Mouse (Mus musculus) forebrain, embryonic 12.5 days (tissue): ENCODE data around the gene Slc35f6. TPM values are rescaled to one million over a fixed set of nuclear protein-coding genes. Genes with fewer than 3 reads are reported as not detected.
A peak's percentile ranks its signal among the peaks of the same experiment; 100 is the strongest.
"Not testable (repeated sequence)": the region's sequence is repeated elsewhere in the genome, so short reads cannot be mapped to it uniquely, and the experiment has no call there.

Experiments used
- ATAC-seq: fragments of 200-750 bp; cut with Nextera tagmentation; 2 replicates; pipeline ENCODE4 v1.8.0; 2017; ENCODE audit warnings: moderate TSS enrichment; ENCODE audit not compliant: low FRiP score
- H3K27ac ChIP-seq: fragments of 300-500 bp; sonication (generic); 2 replicates; pipeline ENCODE4 v1.5.1; 2016; ENCODE audit warnings: mild to moderate bottlenecking
- H3K27me3 ChIP-seq: fragments of 300-500 bp; sonication (generic); 2 replicates; pipeline ENCODE4 v1.6.1; 2016; ENCODE audit warnings: mild to moderate bottlenecking
- H3K36me3 ChIP-seq: fragments of 300-500 bp; sonication (generic); replicated peaks from 2 replicates; pipeline ENCODE4 v1.6.1; 2016; ENCODE audit warnings: mild to moderate bottlenecking
- H3K4me1 ChIP-seq: fragments of 300-500 bp; sonication (generic); 2 replicates; pipeline ENCODE4 v1.6.1; 2016
- H3K4me2 ChIP-seq: fragments of 300-500 bp; sonication (generic); 2 replicates; pipeline ENCODE4 v1.6.1; 2016; ENCODE audit warnings: mild to moderate bottlenecking, moderate library complexity
- H3K4me3 ChIP-seq: fragments of 300-500 bp; sonication (generic); replicated peaks from 2 replicates; pipeline ENCODE4 v1.5.1; 2016; ENCODE audit warnings: mild to moderate bottlenecking
- H3K9ac ChIP-seq: fragments of 300-500 bp; sonication (generic); 2 replicates; pipeline ENCODE4 v1.6.1; 2016; ENCODE audit warnings: mild to moderate bottlenecking
- H3K9me3 ChIP-seq: fragments of 300-500 bp; sonication (generic); 2 replicates; pipeline ENCODE4 v1.6.1; 2016
- WGBS: fragments of 180-500 bp; shearing (Covaris S2); methylation state at CpG from one replicate; pipeline ENCODE4 v1.1.7; 2016; 5-methylcytosine and 5-hydroxymethylcytosine counted together
- polyA plus RNA-seq: library from polyadenylated mRNA; unstranded; fragments of >200 nt; fragmentation: Nextera tagmentation; extraction: Ambion mirVana; gene quantifications from 2 replicates; pipeline ENCODE4 v1.2.1, GENCODE M21; 2016

The Slc35f6 gene
- polyA plus RNA-seq, 1 experiment from 2014 or later, result 24.6 TPM

- Histone ChIP-seq H3K27ac (peak overlapping the region; percentile 61; the same call in 1 of the 2 replicates), H3K4me1 (peaks cover 26% of the 10 kb centered on the region)
- ATAC-seq, result no peak
Observed at GRCm38 (mm10) chr5:30665968-30666367, 18.2 kb downstream of the Slc35f6 start.

GRCm38 (mm10) chr5:30666391-30667195, 18.9 kb downstream of the Slc35f6 start, which contains the start of gene Cenpa:
Cenpa (plus strand) TSS chr5:30666777.
- Histone ChIP-seq H3K4me1 (peaks cover 26% of the 10 kb centered on the region), H3K4me2 (peak within 1 kb of the TSS; percentile 63), H3K9ac (peak within 1 kb of the TSS; percentile 80), H3K27me3 (no peaks in the 10 kb centered on the region), H3K4me3 (peak within 1 kb of the TSS; percentile 81), H3K36me3 (peaks cover 26% of the 10 kb centered on the region), H3K27ac (peak within 1 kb of the TSS; percentile 74), H3K9me3 (no peaks in the 10 kb centered on the region)
- peak; percentile 96 for ATAC-seq
- under 1% methylated on average over 40 of the region's 40 CpGs for WGBS

More at GRCm38 (mm10) chr5:30665968-30666367, 18.2 kb downstream of the Slc35f6 start:
- Histone ChIP-seq H3K9me3 (no peaks in the 10 kb centered on the region), H3K36me3 (peaks cover 22% of the 10 kb centered on the region), H3K27me3 (no peaks in the 10 kb centered on the region), H3K9ac (peak overlapping the region; percentile 48; the same call in 1 of the 2 replicates), H3K4me2 (peak overlapping the region; percentile 63), H3K4me3 (peak overlapping the region; percentile 81)
- WGBS, result 72% methylated on average over 6 of the region's 6 CpGs

DNA sequence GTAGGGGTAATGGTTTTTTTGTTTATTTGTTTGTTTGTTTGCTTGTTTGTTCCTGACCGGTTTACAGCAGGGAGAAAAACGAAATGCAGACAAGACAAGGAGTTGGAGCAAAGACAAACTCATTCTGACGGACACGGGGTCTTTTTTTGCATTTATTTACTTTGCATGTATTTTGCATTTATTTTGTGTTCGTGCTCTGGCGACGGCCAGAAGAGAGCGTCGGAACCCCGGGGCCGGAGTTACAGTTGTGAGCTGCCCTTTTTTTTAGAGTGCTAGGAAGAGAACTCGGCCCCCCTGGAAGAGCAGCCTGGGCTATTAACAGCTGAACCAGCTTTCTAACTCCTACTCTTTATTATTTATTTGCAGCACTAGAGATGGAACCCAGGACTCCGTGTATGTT, 19.5 kb downstream of the Slc35f6 start:
- Histone ChIP-seq H3K9me3 (no peaks in the 10 kb centered on the region), H3K9ac (peak overlapping the region; percentile 80), H3K36me3 (peaks cover 32% of the 10 kb centered on the region), H3K4me3 (peak overlapping the region; percentile 81), H3K4me2 (peak overlapping the region; percentile 63), H3K27ac (peak overlapping the region; percentile 74; the same call in 1 of the 2 replicates), H3K27me3 (no peaks in the 10 kb centered on the region), H3K4me1 (peaks cover 26% of the 10 kb centered on the region)
- no peak for ATAC-seq
- under 1% methylated on average over 13 of the region's 13 CpGs for WGBS

DNA sequence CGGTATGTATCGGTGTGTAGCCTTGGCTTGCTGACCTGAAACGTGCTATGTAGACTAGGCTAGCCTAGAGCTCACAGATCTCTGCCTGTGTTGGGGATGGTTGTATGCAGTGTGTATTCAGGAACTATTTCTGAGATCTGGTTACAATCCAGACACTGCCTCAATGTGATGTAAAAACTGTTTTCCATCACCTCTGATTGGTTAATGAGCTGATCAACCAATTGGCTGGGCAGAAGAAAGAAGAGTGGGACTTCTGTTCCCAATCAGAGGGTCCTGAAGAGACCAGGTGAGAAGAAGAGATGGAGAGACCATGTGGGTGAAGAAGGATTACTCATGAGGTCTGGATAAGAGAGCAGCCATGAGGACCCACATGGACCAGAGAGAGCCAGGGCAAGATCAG, 20.0 kb downstream of the Slc35f6 start:
- peaks cover 37% of the 10 kb centered on the region for H3K36me3 ChIP-seq
- H3K27me3 ChIP-seq, result no peaks in the 10 kb centered on the region
- WGBS, result 6% methylated on average over 3 of the region's 3 CpGs
- peak overlapping the region; percentile 81 for H3K4me3 ChIP-seq
- no peak for ATAC-seq
- H3K4me1 ChIP-seq, result peaks cover 26% of the 10 kb centered on the region
- H3K9me3 ChIP-seq, result no peaks in the 10 kb centered on the region
- no peak overlapping the region for H3K27ac ChIP-seq
- H3K4me2 ChIP-seq, result peak overlapping the region; percentile 63
- H3K9ac ChIP-seq, result peak overlapping the region; percentile 80

- Histone ChIP-seq H3K4me2 (peak overlapping the region; percentile 63), H3K36me3 (peaks cover 49% of the 10 kb centered on the region), H3K9ac (no peak overlapping the region), H3K4me3 (peak overlapping the region; percentile 81), H3K9me3 (no peaks in the 10 kb centered on the region), H3K27ac (no peak overlapping the region), H3K27me3 (no peaks in the 10 kb centered on the region), H3K4me1 (peaks cover 26% of the 10 kb centered on the region)
- WGBS, result 91% methylated on average over 9 of the region's 9 CpGs
- no peak for ATAC-seq
Observed at GRCm38 (mm10) chr5:30668637-30669495, 21.1 kb downstream of the Slc35f6 start.

- Histone ChIP-seq H3K9me3 (no peaks in the 10 kb centered on the region), H3K4me2 (no peak overlapping the region), H3K4me1 (peaks cover 26% of the 10 kb centered on the region), H3K9ac (no peak overlapping the region), H3K36me3 (peaks cover 55% of the 10 kb centered on the region), H3K27me3 (no peaks in the 10 kb centered on the region), H3K4me3 (no peak overlapping the region), H3K27ac (no peak overlapping the region)
- ATAC-seq, result no peak
- 90% methylated on average over 3 of the region's 3 CpGs for WGBS
Observed at GRCm38 (mm10) chr5:30669496-30669830, 21.7 kb downstream of the Slc35f6 start.

DNA sequence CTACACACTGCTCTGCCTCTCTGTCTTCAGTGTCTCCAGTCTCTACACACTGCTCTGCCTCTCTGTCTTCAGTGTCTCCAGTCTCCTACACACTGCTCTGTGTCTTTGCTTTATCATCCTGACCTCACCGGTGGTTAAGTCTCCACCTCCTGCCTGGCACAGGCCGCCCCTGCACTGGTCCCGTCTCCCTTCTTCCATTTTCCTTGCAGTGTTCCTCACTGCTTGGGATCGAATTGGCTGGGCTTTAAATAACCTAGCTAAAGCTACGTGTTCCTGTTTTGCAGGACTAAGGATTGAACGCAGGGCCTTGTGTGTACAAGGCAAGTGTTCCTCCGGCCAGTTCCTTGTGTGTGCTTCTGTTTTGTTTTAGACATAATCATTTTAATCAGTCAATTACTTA, 22.4 kb downstream of the Slc35f6 start:
- H3K4me3 ChIP-seq, result no peak overlapping the region
- ATAC-seq, result no peak
- no peaks in the 10 kb centered on the region for H3K27me3 ChIP-seq
- WGBS, result 94% methylated on average over 7 of the region's 7 CpGs
- H3K36me3 ChIP-seq, result peaks cover 59% of the 10 kb centered on the region
- peaks cover 26% of the 10 kb centered on the region for H3K4me1 ChIP-seq
- H3K9me3 ChIP-seq, result no peaks in the 10 kb centered on the region
- H3K9ac ChIP-seq, result no peak overlapping the region
- H3K4me2 ChIP-seq, result no peak overlapping the region
- no peak overlapping the region for H3K27ac ChIP-seq

- H3K9ac ChIP-seq, result no peak overlapping the region
- H3K4me2 ChIP-seq, result no peak overlapping the region
- peaks cover 70% of the 10 kb centered on the region for H3K36me3 ChIP-seq
- H3K9me3 ChIP-seq, result no peaks in the 10 kb centered on the region
- no peak overlapping the region for H3K4me3 ChIP-seq
- no peaks in the 10 kb centered on the region for H3K27me3 ChIP-seq
- peaks cover 5% of the 10 kb centered on the region; the same call in 1 of the 2 replicates for H3K4me1 ChIP-seq
- H3K27ac ChIP-seq, result no peak overlapping the region
- 85% methylated on average over 7 of the region's 7 CpGs for WGBS
- no peak for ATAC-seq
Observed at GRCm38 (mm10) chr5:30674001-30674400, 26.3 kb downstream of the Slc35f6 start.

DNA sequence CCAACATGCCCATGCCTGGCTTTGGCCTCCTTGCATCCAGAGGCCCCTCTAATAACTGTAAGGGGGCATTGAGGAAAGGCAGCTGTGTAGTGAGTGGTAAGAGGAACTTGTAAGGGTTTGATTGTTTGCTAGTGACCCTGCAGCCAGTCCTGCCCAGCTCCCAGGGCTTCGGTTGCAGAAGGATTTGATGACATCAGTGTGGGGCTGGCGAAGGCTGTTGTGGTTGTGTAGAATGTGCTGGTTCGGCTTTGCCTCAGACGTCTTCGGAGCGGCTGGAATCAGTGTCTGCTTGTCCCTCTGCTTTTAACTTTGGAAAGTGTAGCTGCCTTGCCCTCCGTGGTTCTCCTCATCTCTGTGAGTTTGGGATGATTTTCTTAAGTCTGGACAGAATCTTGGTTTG, 29.1 kb downstream of the Slc35f6 start:
- Histone ChIP-seq H3K4me3 (no peak overlapping the region), H3K27me3 (no peaks in the 10 kb centered on the region), H3K4me2 (no peak overlapping the region), H3K4me1 (no peaks in the 10 kb centered on the region), H3K36me3 (peaks cover 50% of the 10 kb centered on the region), H3K9ac (no peak overlapping the region), H3K9me3 (no peaks in the 10 kb centered on the region), H3K27ac (no peak overlapping the region)
- ATAC-seq, result no peak
- 88% methylated on average over 7 of the region's 7 CpGs for WGBS

DNA sequence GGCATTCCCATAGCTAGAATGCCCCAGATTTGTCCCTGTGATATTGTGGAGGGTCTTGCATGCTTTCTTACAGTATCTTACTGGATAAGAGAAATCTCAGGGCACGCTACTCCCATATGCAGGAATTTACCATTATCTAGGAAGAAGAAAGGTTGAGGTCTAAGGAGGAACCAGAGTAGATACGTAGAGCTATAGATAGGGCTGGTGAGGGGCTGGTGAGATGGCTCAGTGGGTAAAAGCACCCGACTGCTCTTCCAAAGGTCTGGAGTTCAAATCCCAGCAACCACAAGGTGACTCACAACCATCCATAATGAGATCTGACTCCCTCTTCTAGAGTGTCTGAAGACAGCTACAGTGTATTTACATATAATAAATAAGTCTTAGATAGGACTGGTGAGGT, 30.3 kb downstream of the Slc35f6 start:
- not testable (repeated sequence) for H3K4me2 ChIP-seq, H3K4me1 ChIP-seq, H3K9ac ChIP-seq, H3K4me3 ChIP-seq, H3K27ac ChIP-seq, ATAC-seq, H3K27me3 ChIP-seq, H3K9me3 ChIP-seq
- WGBS, result 95% methylated on average over 3 of the region's 3 CpGs
- H3K36me3 ChIP-seq, result peaks cover 37% of the 10 kb centered on the region

- Histone ChIP-seq H3K4me2 (no peak overlapping the region), H3K27ac (no peak overlapping the region), H3K9me3 (no peaks in the 10 kb centered on the region), H3K4me3 (no peak overlapping the region), H3K36me3 (peaks cover 30% of the 10 kb centered on the region), H3K27me3 (no peaks in the 10 kb centered on the region), H3K9ac (no peak overlapping the region), H3K4me1 (no peaks in the 10 kb centered on the region)
- 95% methylated on average over 4 of the region's 4 CpGs for WGBS
- no peak for ATAC-seq
Observed at GRCm38 (mm10) chr5:30678722-30679296, 31.1 kb downstream of the Slc35f6 start.

- Histone ChIP-seq H3K4me2 (no peak overlapping the region), H3K36me3 (peaks cover 23% of the 10 kb centered on the region), H3K9me3 (no peaks in the 10 kb centered on the region), H3K27me3 (no peaks in the 10 kb centered on the region), H3K4me3 (no peak overlapping the region), H3K9ac (no peak overlapping the region), H3K4me1 (no peaks in the 10 kb centered on the region), H3K27ac (no peak overlapping the region)
- ATAC-seq, result no peak
- WGBS, result 87% methylated on average over 5 of the region's 5 CpGs
Observed at GRCm38 (mm10) chr5:30679593-30679992, 31.9 kb downstream of the Slc35f6 start.
